Mouse (Mus musculus) layer of hippocampus, postnatal 25 days (tissue): ENCODE measurements around the gene Cox6b1. TPM values are rescaled to one million over a fixed set of nuclear protein-coding genes. Genes with fewer than 3 reads are reported as not detected.

Experiments used
- DNase-seq, 2 experiments: peaks; one replicate each; pipeline ENCODE4 v3.0.0; 2022; ENCODE audit warnings: mixed read lengths in 2 of 2, low spot score in 1 of 2; ENCODE audit errors: extremely low spot score in 1 of 2
- total RNA-seq, 2 experiments: library from RNA; stranded (reverse); gene quantifications; 2 replicates each; pipeline ENCODE4 v1.2.3; 2021

The Cox6b1 gene
- total RNA-seq, 2 experiments from 2014 or later: 631 to 741 TPM

- DNase-seq: no peak
These were observed 13.1 kb downstream of the Cox6b1 start, which contains the start of gene Upk1a for GRCm38 (mm10) chr7:30612654-30613402. Upk1a (minus strand) TSS chr7:30612847.

GRCm38 (mm10) chr7:30610043-30610442 is 15.9 kb downstream of the Cox6b1 start:
- DNase-seq: no peak

- DNase-seq: no peak
These were observed 17.5 kb downstream of the Cox6b1 start for GRCm38 (mm10) chr7:30608476-30608875.

GRCm38 (mm10) chr7:30607706-30608309 is 18.1 kb downstream of the Cox6b1 start:
- DNase-seq: peak in 1 of 2 experiments; percentile 43

GRCm38 (mm10) chr7:30604944-30605343 is 21.0 kb downstream of the Cox6b1 start:
- DNase-seq: no peak

- DNase-seq: no peak
These were observed 21.5 kb downstream of the Cox6b1 start for GRCm38 (mm10) chr7:30604424-30604823.

- DNase-seq: no peak
These were observed 23.4 kb downstream of the Cox6b1 start for GRCm38 (mm10) chr7:30602583-30602982.

GRCm38 (mm10) chr7:30600651-30601050 is 25.3 kb downstream of the Cox6b1 start:
- no peak for DNase-seq

- peak; percentile 71 to 79 for DNase-seq
These were observed 26.0 kb downstream of the Cox6b1 start for GRCm38 (mm10) chr7:30599933-30600353.

- no peak for DNase-seq
These were observed 27.2 kb downstream of the Cox6b1 start, which contains the start of gene Zbtb32 for GRCm38 (mm10) chr7:30598786-30599185. Zbtb32 (minus strand) TSS chr7:30598909.

- no peak for DNase-seq
These were observed 29.1 kb downstream of the Cox6b1 start for GRCm38 (mm10) chr7:30596811-30597210.

- DNase-seq: no peak
These were observed 29.9 kb downstream of the Cox6b1 start for GRCm38 (mm10) chr7:30596093-30596492.

- no peak for DNase-seq
These were observed 31.4 kb downstream of the Cox6b1 start for GRCm38 (mm10) chr7:30594510-30595024.

- DNase-seq: no peak
These were observed 32.1 kb downstream of the Cox6b1 start for GRCm38 (mm10) chr7:30593579-30594509.

- no peak for DNase-seq
These were observed 33.1 kb downstream of the Cox6b1 start for GRCm38 (mm10) chr7:30592772-30593423.

GRCm38 (mm10) chr7:30591605-30591951 is 34.4 kb downstream of the Cox6b1 start:
- DNase-seq: no peak

- DNase-seq: no peak
These were observed 34.9 kb downstream of the Cox6b1 start for GRCm38 (mm10) chr7:30590927-30591604.

GRCm38 (mm10) chr7:30589435-30590301 is 36.3 kb downstream of the Cox6b1 start:
- peak; percentile 83 to 90 for DNase-seq
